Mouse (Mus musculus): ENCODE data around the gene Ifih1. TPM values are rescaled to one million over a fixed set of nuclear protein-coding genes. Genes with fewer than 3 reads are reported as not detected.

Ifih1 gene
- 1.9 and 3.7 TPM in 2 replicates for polyA plus RNA-seq (2021; fragmentation: Nextera tagmentation)
- long read RNA-seq, experiment 1, partial matches to known transcripts, result 5 of 8 reads
- long read RNA-seq, experiment 1, other reads (novel, unspliced or antisense), result 2 of 8 reads
- long read RNA-seq, experiment 2, full-length matches to known transcripts, result 9 of 12 reads
- long read RNA-seq, experiment 2, partial matches to known transcripts, result 1 of 12 reads
- long read RNA-seq, experiment 2, other reads (novel, unspliced or antisense), result 2 of 12 reads

GRCm38 (mm10) chr2:62646014-62646645 lies at the start of gene Ifih1:
TSS of gene Ifih1 (minus strand) at chr2:62646255.

GRCm38 (mm10) chr2:62664135-62664670 lies 18.1 kb upstream of the Ifih1 start, which contains the start of gene Gca:
TSS of gene Gca (plus strand) at chr2:62664285.

GRCm38 (mm10) chr2:62573753-62574159 lies 72.3 kb downstream of the Ifih1 start, which contains the start of gene Fap:
TSS of gene Fap (minus strand) at chr2:62574075.

Other genes starting within 250 kb of the Ifih1 start
- 0.23 and 0.39 TPM in 2 replicates for gene Dpp4, start 234.0 kb downstream of the Ifih1 start, polyA plus RNA-seq (2021; fragmentation: Nextera tagmentation)
- gene Gcg, start 162.6 kb downstream of the Ifih1 start, polyA plus RNA-seq (2021; fragmentation: Nextera tagmentation), result not detected in 2 replicates
- 0.26 and 2.6 TPM in 2 replicates for gene Fap, start 72.2 kb downstream of the Ifih1 start, polyA plus RNA-seq (2021; fragmentation: Nextera tagmentation)
- 6.3 and 8.2 TPM in 2 replicates for gene Gca, start 18.0 kb upstream of the Ifih1 start, polyA plus RNA-seq (2021; fragmentation: Nextera tagmentation)